Mouse (Mus musculus) heart, postnatal 36 days (tissue): Measurements from ENCODE around the gene Ap4e1. TPM values are rescaled to one million over a fixed set of nuclear protein-coding genes. Genes with fewer than 3 reads are reported as not detected.

ENCODE experiments used
- DNase-seq, 2 experiments: peaks; one replicate each; pipeline ENCODE4 v3.0.0; 2021 to 2022
- intact Hi-C: fragments of 180-260 bp; cut with DNase I; formaldehyde crosslinking; loops from one replicate; pipeline ENCODE4 v1.15.1; 2025
- total RNA-seq, 2 experiments: library from RNA; stranded (reverse); gene quantifications; 2 replicates each; pipeline ENCODE4 v1.2.3; 2021

Gene Ap4e1
- total RNA-seq: 1 to 10 TPM; 6.2 to 6.4 TPM

- DNase-seq: peak; percentile 99 to 100
- intact Hi-C loops: loop anchor here (1.0 to 5.0 kb wide), 2 partner anchors 74 to 411 kb away; no protein-coding TSS in a partner anchor
These were observed at the start of gene Ap4e1 for GRCm38 (mm10) chr2:127008469-127008998. Gene Ap4e1 (plus strand): TSS chr2:127008717.

DNA sequence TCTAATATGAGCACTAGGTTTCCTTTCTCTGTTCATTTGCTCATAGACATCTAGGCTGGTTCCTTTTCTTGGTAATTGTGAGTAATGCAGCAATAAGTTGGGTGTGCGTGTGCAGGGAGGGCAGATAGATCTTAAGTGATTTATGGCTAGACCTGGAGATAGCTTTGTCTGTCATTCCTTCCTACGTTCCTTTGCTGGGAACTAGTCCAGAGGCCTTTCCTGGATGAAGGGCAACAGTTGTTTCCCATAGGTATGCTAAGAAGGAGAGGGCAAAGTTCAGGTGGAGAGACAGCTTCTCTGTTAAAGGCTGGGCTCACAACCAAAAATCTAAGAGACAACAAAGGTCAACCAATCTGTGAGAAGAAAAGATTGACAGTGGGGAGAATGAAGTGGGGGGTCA, 46.8 kb upstream of the Ap4e1 start:
- no peak for DNase-seq
- intact Hi-C loops: no loop called here

- DNase-seq: no peak
- intact Hi-C loops: no loop called here
These were observed 31.1 kb upstream of the Ap4e1 start for GRCm38 (mm10) chr2:126977428-126977827.

- no peak for DNase-seq
- intact Hi-C loops: no loop called here
These were observed 25.3 kb upstream of the Ap4e1 start for GRCm38 (mm10) chr2:126983221-126983620.

DNA sequence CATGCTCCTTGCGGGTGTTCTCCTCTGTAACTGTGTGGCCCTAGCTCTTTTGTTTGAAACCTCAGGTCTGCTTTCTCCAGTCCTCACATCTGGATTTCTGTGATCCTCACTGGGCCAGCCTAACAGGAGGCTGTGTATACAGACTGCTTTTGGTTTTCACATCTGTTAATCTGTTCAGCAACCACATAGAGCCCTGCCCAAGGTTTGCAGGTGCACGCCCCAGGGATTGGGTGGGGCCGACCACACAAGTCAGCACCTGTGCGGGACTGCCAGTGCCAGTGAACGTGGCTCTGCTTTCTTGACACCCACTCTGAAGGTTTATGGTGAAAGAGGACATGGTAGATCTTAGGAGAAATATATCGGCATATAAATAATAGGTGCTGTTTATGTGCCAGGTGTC, 18.6 kb upstream of the Ap4e1 start:
- no peak for DNase-seq
- intact Hi-C loops: loop anchor here (5.0 to 10.0 kb wide), 2 partner anchors 48 to 195 kb away; no protein-coding TSS in a partner anchor

DNA sequence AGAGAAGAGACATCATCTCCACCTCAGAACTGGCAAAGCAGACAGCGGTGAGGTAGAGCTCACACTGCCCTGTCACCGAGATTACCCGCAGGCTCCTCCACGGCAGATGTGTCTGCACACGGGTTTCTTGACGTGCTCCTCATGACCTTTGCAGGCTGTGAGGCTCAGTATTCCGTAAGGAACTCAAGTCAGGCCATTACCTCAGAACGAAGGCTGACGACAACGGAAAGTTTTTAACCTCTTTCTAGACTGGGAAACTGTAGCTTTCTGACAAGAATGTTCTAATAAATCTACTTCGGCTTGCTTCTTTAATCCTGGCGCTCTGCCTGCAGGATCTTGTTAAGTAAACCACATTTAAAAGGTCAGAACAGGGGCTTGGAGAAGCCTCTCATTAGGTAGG, 15.8 kb upstream of the Ap4e1 start:
- no peak for DNase-seq
- intact Hi-C loops: loop anchor here (10.0 kb wide), 1 partner anchor 198 kb away; no protein-coding TSS in a partner anchor

GRCm38 (mm10) chr2:126994384-126995166, 13.9 kb upstream of the Ap4e1 start:
- no peak for DNase-seq
- intact Hi-C loops: loop anchor here (5.0 to 10.0 kb wide), 3 partner anchors 147 to 200 kb away; no protein-coding TSS in a partner anchor

DNA sequence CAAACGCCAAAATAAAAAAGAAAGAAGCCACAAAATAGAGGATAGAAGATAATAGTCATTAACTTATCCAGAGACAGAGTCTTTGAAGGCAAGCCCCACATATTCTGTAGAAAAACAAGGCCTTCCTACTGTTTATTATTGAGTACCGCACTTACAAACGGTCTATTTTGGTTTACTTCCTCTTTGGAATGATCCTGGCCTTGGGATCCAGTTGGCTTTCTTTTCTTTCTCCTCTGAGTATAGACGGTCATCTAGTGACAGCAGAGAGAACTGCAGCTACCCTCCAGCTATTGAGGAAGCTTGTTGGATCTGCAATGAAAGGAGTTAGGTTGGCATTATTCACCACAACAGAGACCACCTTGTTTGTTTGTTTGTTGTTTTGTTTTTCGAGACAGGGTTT, 11.8 kb upstream of the Ap4e1 start:
- intact Hi-C loops: loop anchor here (1.0 to 10.0 kb wide), 4 partner anchors 63 to 202 kb away; partner anchors contain the start of gene Sppl2a
- peak; percentile 49 to 62 for DNase-seq

GRCm38 (mm10) chr2:126998219-126998618, 10.3 kb upstream of the Ap4e1 start:
- intact Hi-C loops: loop anchor here (5.0 to 10.0 kb wide), 3 partner anchors 151 to 203 kb away; no protein-coding TSS in a partner anchor
- no peak for DNase-seq

GRCm38 (mm10) chr2:127000406-127001324, 7.9 kb upstream of the Ap4e1 start:
- no peak for DNase-seq
- intact Hi-C loops: no loop called here

DNA sequence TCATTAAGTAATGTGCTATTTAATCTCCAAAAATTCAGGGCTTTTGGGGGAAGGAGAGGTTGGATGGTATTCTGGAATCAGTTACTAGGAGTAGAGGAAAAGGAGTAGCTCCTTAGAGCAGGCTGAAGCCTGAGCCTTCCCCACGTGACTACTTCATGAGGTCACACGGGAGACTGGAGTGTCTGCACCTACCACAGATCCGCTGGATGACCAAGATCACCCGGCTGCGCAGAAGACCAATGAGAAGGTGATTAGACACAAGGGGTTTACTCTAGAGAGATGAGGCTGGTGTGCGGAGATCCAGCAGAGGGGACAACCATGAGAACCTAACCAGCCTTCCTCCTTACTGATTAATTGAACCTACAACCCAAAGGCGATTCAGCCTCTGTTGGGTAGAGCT, 4.5 kb upstream of the Ap4e1 start:
- intact Hi-C loops: no loop called here
- DNase-seq: no peak

- DNase-seq: peak; percentile 65 to 74
- intact Hi-C loops: loop anchor here (5.0 kb wide), 1 partner anchor 410 kb away; no protein-coding TSS in a partner anchor
These were observed 1.7 kb upstream of the Ap4e1 start for GRCm38 (mm10) chr2:127006634-127007370.

DNA sequence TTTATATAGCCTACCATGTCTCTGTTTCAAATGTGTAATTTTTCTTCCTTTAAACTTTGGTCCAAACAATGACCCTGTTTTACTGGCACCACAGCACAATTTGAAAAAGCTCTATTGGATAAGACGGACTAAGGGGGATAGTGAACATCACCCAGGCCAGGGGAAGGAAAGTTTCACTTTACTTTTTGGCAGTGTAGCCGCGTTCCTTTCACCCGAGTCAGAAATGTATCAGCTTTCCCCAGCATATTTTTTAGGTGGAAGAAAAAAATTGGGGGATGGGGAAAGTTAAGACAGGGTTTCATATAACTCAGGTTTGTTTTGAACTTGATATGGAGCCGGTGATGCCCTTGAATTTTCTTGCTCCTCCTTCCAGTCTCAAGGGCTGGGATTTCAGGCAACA, 1.0 kb upstream of the Ap4e1 start:
- intact Hi-C loops: loop anchor here (5.0 kb wide), 1 partner anchor 410 kb away; no protein-coding TSS in a partner anchor
- peak in 1 of 2 experiments; percentile 14 for DNase-seq

DNA sequence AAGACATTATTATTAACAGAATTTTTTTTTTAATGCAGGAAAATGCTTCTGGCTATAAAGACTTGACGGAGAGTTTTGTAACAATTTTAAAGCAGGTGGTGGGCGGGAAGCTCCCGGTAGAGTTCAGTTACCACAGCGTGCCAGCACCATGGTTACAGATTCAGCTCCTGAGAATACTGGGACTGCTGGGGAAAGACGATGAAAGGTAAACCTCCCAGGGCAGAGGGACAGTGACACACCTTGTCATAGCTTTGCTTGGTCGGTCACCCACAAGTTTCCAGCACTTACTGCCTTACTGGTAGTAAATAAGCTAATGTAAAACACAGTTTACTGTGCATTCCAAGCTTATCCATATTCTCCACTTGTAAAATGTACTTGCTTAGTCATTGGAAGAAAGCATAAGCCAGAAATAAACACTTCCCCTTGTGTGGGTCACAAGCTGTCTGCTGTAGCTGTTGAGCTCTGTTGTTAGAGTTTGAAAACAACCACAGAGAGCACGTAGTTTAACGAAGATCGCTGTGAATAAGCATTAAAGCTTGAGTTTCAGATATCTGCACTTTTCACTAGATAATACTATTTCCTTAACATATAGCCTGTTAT, 26.6 kb downstream of the Ap4e1 start:
- intact Hi-C loops: no loop called here
- DNase-seq: no peak

DNA sequence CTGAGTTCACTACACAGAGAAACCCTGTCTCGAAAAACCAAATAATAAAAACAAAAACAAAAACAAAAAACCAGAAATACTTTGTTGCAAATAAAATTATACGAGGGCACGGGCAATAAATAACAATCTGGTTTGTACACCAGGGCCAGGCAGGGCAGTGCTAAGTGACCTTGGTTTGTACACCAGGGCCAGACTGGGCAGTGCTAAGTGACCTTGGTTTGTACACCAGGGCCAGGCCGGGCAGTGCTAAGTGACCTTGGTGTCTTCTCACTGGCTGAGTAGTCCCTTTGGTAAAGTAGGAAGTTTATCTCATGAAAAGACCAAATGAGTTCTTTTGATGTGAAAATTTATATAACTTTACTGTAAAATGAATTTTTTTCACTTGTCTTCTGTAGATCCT, 28.8 kb downstream of the Ap4e1 start:
- no peak for DNase-seq
- intact Hi-C loops: no loop called here

DNA sequence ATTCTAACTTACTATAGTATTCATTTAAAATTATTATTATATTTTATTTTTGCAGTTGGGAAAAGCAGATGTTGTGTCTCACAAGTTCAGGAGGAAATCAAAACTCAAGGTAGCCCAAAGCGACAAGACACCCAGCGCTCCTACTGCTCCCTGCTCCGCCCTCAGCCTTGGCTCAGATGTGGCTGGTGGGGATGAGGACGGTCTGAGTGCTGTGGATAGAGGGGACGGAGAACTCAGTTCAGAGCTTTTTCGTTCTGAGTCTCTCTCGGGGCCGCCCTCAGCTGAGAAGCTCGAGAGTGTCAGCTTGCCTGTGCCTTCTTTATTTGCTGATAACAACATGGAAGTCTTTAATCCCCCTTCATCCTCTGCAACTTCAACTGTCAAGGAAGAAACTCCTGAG, 53.0 kb downstream of the Ap4e1 start:
- intact Hi-C loops: no loop called here
- no peak for DNase-seq

DNA sequence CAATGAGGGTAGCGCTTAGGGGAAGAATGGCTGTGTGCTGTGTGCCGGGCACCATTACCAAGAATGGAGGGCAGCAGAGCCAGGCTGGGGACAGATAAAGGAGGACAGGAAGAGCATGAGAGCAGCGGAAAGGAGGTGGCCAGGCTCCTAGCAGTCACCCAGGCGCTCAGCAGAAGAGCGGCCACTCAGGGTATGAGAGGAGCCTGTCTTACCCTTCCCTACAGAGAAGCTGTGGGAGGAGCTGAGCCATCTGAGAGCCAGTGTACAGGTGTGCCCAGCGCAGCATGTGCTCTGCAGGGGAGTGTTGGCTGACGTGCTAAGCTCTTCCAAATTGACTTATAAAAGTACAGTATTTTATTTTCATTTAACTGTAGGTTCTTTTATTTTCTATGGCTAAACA, 60.3 kb downstream of the Ap4e1 start:
- DNase-seq: no peak
- intact Hi-C loops: no loop called here

GRCm38 (mm10) chr2:127069781-127070434, 61.4 kb downstream of the Ap4e1 start:
- DNase-seq: no peak
- intact Hi-C loops: loop anchor here (5.0 kb wide), 1 partner anchor 62 kb away; the partner anchor contains the start of gene Ncaph

GRCm38 (mm10) chr2:127070435-127070841, 61.9 kb downstream of the Ap4e1 start, which contains the start of gene Blvra:
Gene Blvra (plus strand): TSS chr2:127070665.
- peak; percentile 85 to 86 for DNase-seq
- intact Hi-C loops: loop anchor here (5.0 kb wide), 1 partner anchor 62 kb away; the partner anchor contains the start of gene Ncaph
